Mouse (Mus musculus): ENCODE measurements around the gene Foxi1. TPM values are rescaled to one million over a fixed set of nuclear protein-coding genes. Genes with fewer than 3 reads are reported as not detected.

The Foxi1 gene
- total RNA-seq, 2 experiments from 2014 or later = not detected

- no peak for DNase-seq
Measured at GRCm38 (mm10) chr11:34158916-34159315, 49.0 kb downstream of the Foxi1 start.

- no peak for DNase-seq
Measured at GRCm38 (mm10) chr11:34155235-34155634, 52.7 kb downstream of the Foxi1 start.

Other genes with a start within 250 kb of the Foxi1 start
- gene Kcnmb1, start 245.1 kb downstream of the Foxi1 start, total RNA-seq (2021) = under 1 TPM; 0.13 TPM
- gene Kcnip1, start 214.9 kb downstream of the Foxi1 start, total RNA-seq (2021) = 1 to 10 TPM; 2.2 to 3.5 TPM
- gene Lcp2, start 161.2 kb downstream of the Foxi1 start, total RNA-seq (2021) = 1 to 10 TPM; 2.2 to 2.5 TPM
- gene 4930469K13Rik, start 109.5 kb downstream of the Foxi1 start, total RNA-seq (2021) = not detected
- gene Fam196b, start 106.7 kb upstream of the Foxi1 start, total RNA-seq (2021) = under 1 TPM in 1 of 2 experiments, not detected in 1; 0.07 TPM

Measured in adrenal gland, postnatal 36 days (tissue).